Mouse (Mus musculus) stomach, postnatal 0 days (tissue): ENCODE measurements around the gene Scaf4.

Source experiments
- CTCF ChIP-seq: IDR thresholded peaks from 2 replicates; pipeline ENCODE4 v1.5.1; 2016; ENCODE audit warnings: antibody characterized with exemption, low read depth, mild to moderate bottlenecking, moderate library complexity
- EP300 ChIP-seq: optimal IDR thresholded peaks from 2 replicates; pipeline ENCODE3; 2016; ENCODE audit warnings: antibody characterized with exemption

GRCm38 (mm10) chr16:90184135-90184534, 100.2 kb downstream of the Scaf4 start:
- TF ChIP-seq CTCF (no peak), EP300 (no peak)
